Mouse (Mus musculus) retina, postnatal 1 day (tissue): ENCODE measurements around the gene Pts.

ENCODE experiments used
- DNase-seq: peaks from one replicate; pipeline ENCODE4 v3.0.0-alpha.2; 2012

The Pts gene

GRCm38 (mm10) chr9:50482743-50483142 is 45.8 kb downstream of the Pts start:
- no peak for DNase-seq

- DNase-seq: no peak
These were observed 49.0 kb downstream of the Pts start for GRCm38 (mm10) chr9:50479476-50479875.

GRCm38 (mm10) chr9:50478826-50479225 is 49.7 kb downstream of the Pts start:
- DNase-seq: no peak

GRCm38 (mm10) chr9:50477270-50477669 is 51.3 kb downstream of the Pts start:
- DNase-seq: no peak

- no peak for DNase-seq
These were observed 51.9 kb downstream of the Pts start for GRCm38 (mm10) chr9:50476651-50477050.

- DNase-seq: no peak
These were observed 52.8 kb downstream of the Pts start for GRCm38 (mm10) chr9:50475745-50476144.

- DNase-seq: no peak
These were observed 53.2 kb downstream of the Pts start for GRCm38 (mm10) chr9:50475318-50475717.
